Mouse (Mus musculus): ENCODE measurements around the gene Rapgef4. TPM values are rescaled to one million over a fixed set of nuclear protein-coding genes. Genes with fewer than 3 reads are reported as not detected.

Rapgef4 gene
- 3.4 and 4.2 TPM in 2 replicates for total RNA-seq (2012; rRNA removed)

GRCm38 (mm10) chr2:71980771-71981342, at the start of gene Rapgef4:
Gene Rapgef4, plus strand, starts transcription at chr2:71981240.
- DNase-seq (ENCODE audit: low read depth, low spot score) = no peak
- no peaks in the 10 kb centered on the region for H3K36me3 ChIP-seq (ENCODE audit: control insufficient read depth, insufficient read depth, low read length, poor library complexity, severe bottlenecking)
- no peak within 1 kb of the TSS for H3K27ac ChIP-seq (ENCODE audit: insufficient read depth, low read depth, low read length, poor library complexity, severe bottlenecking)
- in situ Hi-C loops (cut with MboI; ENCODE audit: low sequenced_read_pairs in 2 of 2, unreplicated experiment in 2 of 2) = no loop called here
- 0 out of 4 replicates have a peak, but pooled peaks cover 0 to 2% of the 10 kb centered on the region in 2 experiments for H3K4me1 ChIP-seq (ENCODE audit: control insufficient read depth in 2 of 2, insufficient read depth in 2 of 2, low read length in 2 of 2, poor library complexity in 1 of 2)
- TF ChIP-seq ZNF384 (IDR thresholded peaks at IDR 0.05; ENCODE audit: low read depth, low read length) (no peak), HCFC1 (IDR thresholded peaks at IDR 0.05; ENCODE audit: borderline replicate concordance, insufficient read depth, low read length) (no peak), MAFK (IDR thresholded peaks at IDR 0.05; ENCODE audit: insufficient read depth, low read depth, low read length) (no peak), CHD2 (IDR thresholded peaks at IDR 0.05; ENCODE audit: low read depth, low read length) (no peak), ZC3H11A (IDR thresholded peaks at IDR 0.05; ENCODE audit: borderline replicate concordance, low read depth, low read length) (no peak)
- no peaks in the 10 kb centered on the region for H3K9me3 ChIP-seq (ENCODE audit: control insufficient read depth, insufficient read depth, low read depth, low read length)
- peak within 1 kb of the TSS; percentile 61 for H3K9ac ChIP-seq (ENCODE audit: insufficient read depth, low read depth, low read length, poor library complexity, severe bottlenecking)
- peak within 1 kb of the TSS; percentile 62 to 71 for H3K4me3 ChIP-seq (ENCODE audit: insufficient read depth in 1 of 2, low read depth in 1 of 2, low read length in 2 of 2, poor library complexity in 1 of 2, severe bottlenecking in 1 of 2)

DNA sequence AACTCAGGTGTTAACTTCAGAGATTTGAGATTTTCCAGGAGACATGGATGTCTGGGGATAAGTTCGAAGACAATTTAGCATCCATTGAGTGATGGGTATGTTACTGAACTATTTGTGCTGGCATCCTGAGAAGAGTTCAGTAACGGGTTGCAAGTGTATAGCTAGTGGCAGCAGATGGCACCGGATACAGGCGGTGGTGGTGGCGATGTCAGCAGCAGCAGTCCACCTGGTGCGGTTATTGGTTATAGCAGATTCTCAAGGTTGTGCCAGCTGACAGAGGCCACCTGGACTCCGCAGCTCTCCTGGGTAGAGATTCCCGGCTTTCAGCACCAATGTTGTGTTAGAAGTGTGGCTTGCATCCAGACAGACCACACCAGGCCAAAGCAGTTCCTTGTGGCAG, 47.0 kb upstream of the Rapgef4 start:
- Histone ChIP-seq H3K9me3 (ENCODE audit: control insufficient read depth, insufficient read depth, low read depth, low read length) (no peaks in the 10 kb centered on the region), H3K27ac (ENCODE audit: insufficient read depth, low read depth, low read length, poor library complexity, severe bottlenecking) (no peak overlapping the region), H3K4me3 (ENCODE audit: insufficient read depth in 1 of 2, low read depth in 1 of 2, low read length in 2 of 2, poor library complexity in 1 of 2, severe bottlenecking in 1 of 2) (no peak overlapping the region), H3K36me3 (ENCODE audit: control insufficient read depth, insufficient read depth, low read length, poor library complexity, severe bottlenecking) (no peaks in the 10 kb centered on the region), H3K4me1 (ENCODE audit: control insufficient read depth in 2 of 2, insufficient read depth in 2 of 2, low read length in 2 of 2, poor library complexity in 1 of 2) (0 out of 4 replicates have a peak, but pooled peaks cover 0 to 2% of the 10 kb centered on the region in 2 experiments), H3K9ac (ENCODE audit: insufficient read depth, low read depth, low read length, poor library complexity, severe bottlenecking) (no peak overlapping the region)
- in situ Hi-C loops (cut with MboI; ENCODE audit: low sequenced_read_pairs in 2 of 2, unreplicated experiment in 2 of 2) = no loop called here
- TF ChIP-seq MAFK (IDR thresholded peaks at IDR 0.05; ENCODE audit: insufficient read depth, low read depth, low read length) = no peak
- no peak for TF ChIP-seq ZC3H11A (IDR thresholded peaks at IDR 0.05; ENCODE audit: borderline replicate concordance, low read depth, low read length)
- no peak for TF ChIP-seq HCFC1 (IDR thresholded peaks at IDR 0.05; ENCODE audit: borderline replicate concordance, insufficient read depth, low read length)
- DNase-seq (ENCODE audit: low read depth, low spot score) = no peak

GRCm38 (mm10) chr2:71936711-71937110, 44.3 kb upstream of the Rapgef4 start:
- Histone ChIP-seq H3K36me3 (ENCODE audit: control insufficient read depth, insufficient read depth, low read length, poor library complexity, severe bottlenecking) (0 out of 2 replicates have a peak, but pooled peaks cover 2% of the 10 kb centered on the region), H3K27ac (ENCODE audit: insufficient read depth, low read depth, low read length, poor library complexity, severe bottlenecking) (no peak overlapping the region), H3K9ac (ENCODE audit: insufficient read depth, low read depth, low read length, poor library complexity, severe bottlenecking) (no peak overlapping the region), H3K4me1 (ENCODE audit: control insufficient read depth in 2 of 2, insufficient read depth in 2 of 2, low read length in 2 of 2, poor library complexity in 1 of 2) (0 out of 4 replicates have a peak, but pooled peaks cover 0 to 2% of the 10 kb centered on the region in 2 experiments), H3K4me3 (ENCODE audit: insufficient read depth in 1 of 2, low read depth in 1 of 2, low read length in 2 of 2, poor library complexity in 1 of 2, severe bottlenecking in 1 of 2) (no peak overlapping the region), H3K9me3 (ENCODE audit: control insufficient read depth, insufficient read depth, low read depth, low read length) (peaks cover 7% of the 10 kb centered on the region)
- TF ChIP-seq MAFK (IDR thresholded peaks at IDR 0.05; ENCODE audit: insufficient read depth, low read depth, low read length) = no peak
- TF ChIP-seq ZC3H11A (IDR thresholded peaks at IDR 0.05; ENCODE audit: borderline replicate concordance, low read depth, low read length) = no peak
- no peak for TF ChIP-seq CHD2 (IDR thresholded peaks at IDR 0.05; ENCODE audit: low read depth, low read length)
- no peak for TF ChIP-seq HCFC1 (IDR thresholded peaks at IDR 0.05; ENCODE audit: borderline replicate concordance, insufficient read depth, low read length)
- no peak for TF ChIP-seq ZNF384 (IDR thresholded peaks at IDR 0.05; ENCODE audit: low read depth, low read length)
- DNase-seq (ENCODE audit: low read depth, low spot score) = no peak
- in situ Hi-C loops (cut with MboI; ENCODE audit: low sequenced_read_pairs in 2 of 2, unreplicated experiment in 2 of 2) = no loop called here

- H3K36me3 ChIP-seq (ENCODE audit: control insufficient read depth, insufficient read depth, low read length, poor library complexity, severe bottlenecking) = 0 out of 2 replicates have a peak, but pooled peaks cover 3% of the 10 kb centered on the region
- H3K9ac ChIP-seq (ENCODE audit: insufficient read depth, low read depth, low read length, poor library complexity, severe bottlenecking) = no peak overlapping the region
- TF ChIP-seq MAFK (IDR thresholded peaks at IDR 0.05; ENCODE audit: insufficient read depth, low read depth, low read length) (no peak), ZC3H11A (IDR thresholded peaks at IDR 0.05; ENCODE audit: borderline replicate concordance, low read depth, low read length) (no peak), CHD2 (IDR thresholded peaks at IDR 0.05; ENCODE audit: low read depth, low read length) (no peak), ZNF384 (IDR thresholded peaks at IDR 0.05; ENCODE audit: low read depth, low read length) (no peak), HCFC1 (IDR thresholded peaks at IDR 0.05; ENCODE audit: borderline replicate concordance, insufficient read depth, low read length) (no peak)
- no peak overlapping the region for H3K27ac ChIP-seq (ENCODE audit: insufficient read depth, low read depth, low read length, poor library complexity, severe bottlenecking)
- no peak for DNase-seq (ENCODE audit: low read depth, low spot score)
- no peak overlapping the region for H3K4me3 ChIP-seq (ENCODE audit: insufficient read depth in 1 of 2, low read depth in 1 of 2, low read length in 2 of 2, poor library complexity in 1 of 2, severe bottlenecking in 1 of 2)
- H3K4me1 ChIP-seq (ENCODE audit: control insufficient read depth in 2 of 2, insufficient read depth in 2 of 2, low read length in 2 of 2, poor library complexity in 1 of 2) = 0 out of 4 replicates have a peak, but pooled peaks cover 0 to 2% of the 10 kb centered on the region in 2 experiments
- peaks cover 9% of the 10 kb centered on the region for H3K9me3 ChIP-seq (ENCODE audit: control insufficient read depth, insufficient read depth, low read depth, low read length)
- in situ Hi-C loops (cut with MboI; ENCODE audit: low sequenced_read_pairs in 2 of 2, unreplicated experiment in 2 of 2) = no loop called here
Measured at GRCm38 (mm10) chr2:71937649-71938308, 43.3 kb upstream of the Rapgef4 start.

Data from ES-E14 (cell line).